Mouse (Mus musculus) spleen, adult 2 months (tissue): ENCODE data around the gene Srrt. TPM values are rescaled to one million over a fixed set of nuclear protein-coding genes. Genes with fewer than 3 reads are reported as not detected.

ENCODE experiments used
- DNase-seq, 2 experiments: peaks; one replicate each; pipeline versions ENCODE4 v3.0.0 to v3.0.0-alpha.2; 2012 to 2021; ENCODE audit warnings: low spot score in 2 of 2, low read depth in 1 of 2
- H3K27ac ChIP-seq: fragments of 200-500 bp; 2 replicates; pipeline ENCODE4 v1.5.1; 2012; ENCODE audit warnings: low read length, inconsistent platforms; ENCODE audit not compliant: insufficient read depth
- H3K27me3 ChIP-seq: fragments of 200-500 bp; 2 replicates; pipeline ENCODE4 v1.6.1; 2012; ENCODE audit warnings: mild to moderate bottlenecking, moderate library complexity, low read length, inconsistent platforms; ENCODE audit not compliant: control insufficient read depth, insufficient read depth
- H3K36me3 ChIP-seq: fragments of 200-500 bp; 2 replicates; pipeline ENCODE4 v1.6.1; 2012; ENCODE audit warnings: mild to moderate bottlenecking, low read length, inconsistent platforms; ENCODE audit not compliant: control insufficient read depth, insufficient read depth
- H3K4me1 ChIP-seq: fragments of 200-500 bp; 2 replicates; pipeline ENCODE4 v1.6.1; 2011; ENCODE audit warnings: inconsistent platforms; ENCODE audit not compliant: control insufficient read depth, insufficient read depth, insufficient read length
- H3K4me3 ChIP-seq: fragments of 200-500 bp; 2 replicates; pipeline ENCODE4 v1.5.1; 2011; ENCODE audit warnings: mild to moderate bottlenecking, inconsistent platforms; ENCODE audit not compliant: insufficient read depth, insufficient read length; ENCODE audit errors: extremely low read depth
- CTCF ChIP-seq: fragments of 200-500 bp; IDR thresholded peaks from 2 replicates; pipeline ENCODE4 v1.5.1; 2011; ENCODE audit warnings: mild to moderate bottlenecking, inconsistent platforms; ENCODE audit not compliant: insufficient read depth, insufficient read length, insufficient replicate concordance; ENCODE audit errors: extremely low read depth
- POLR2A ChIP-seq: fragments of 200-500 bp; IDR thresholded peaks from 2 replicates; pipeline ENCODE4 v1.6.1; 2011; ENCODE audit warnings: low read depth, low read length, inconsistent platforms
- WGBS: fragments of 180-500 bp; shearing (Covaris S2); methylation state at CpG from one replicate; pipeline ENCODE4 v1.1.7; 2018; 5-methylcytosine and 5-hydroxymethylcytosine counted together
- polyA plus RNA-seq: library from polyadenylated mRNA; depleted of rRNA; stranded (reverse); fragments of >200 nt; gene quantifications from 2 replicates; pipeline ENCODE4 v1.2.3, GENCODE M21; 2012

Srrt gene
- polyA plus RNA-seq, 1 experiment, result 172 TPM

DNA sequence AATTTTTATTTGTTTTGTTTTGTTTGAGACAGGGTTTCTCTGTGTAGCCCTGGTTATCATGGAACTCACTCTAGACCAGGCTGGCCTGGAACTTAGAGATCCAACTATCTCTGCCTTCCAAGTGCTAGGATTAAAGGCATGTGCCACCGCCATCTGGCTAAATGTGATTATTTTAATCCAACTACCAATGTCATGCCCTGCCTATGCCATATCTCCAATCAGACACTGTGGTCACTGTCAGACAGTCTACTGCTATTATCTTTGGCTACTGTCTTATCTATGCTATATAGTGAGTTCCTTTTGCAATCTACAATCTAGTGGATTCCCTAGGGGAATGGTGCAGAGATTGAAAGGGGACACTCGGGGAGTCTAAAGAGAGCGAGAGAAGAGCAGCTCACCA is 13.5 kb upstream of the Srrt start:
- no peak overlapping the region for H3K4me3 ChIP-seq
- 81% methylated on average over 3 of the region's 3 CpGs for WGBS
- no peaks in the 10 kb centered on the region for H3K27me3 ChIP-seq
- H3K36me3 ChIP-seq, result peaks cover 23% of the 10 kb centered on the region
- TF ChIP-seq CTCF, result no peak
- no peak for TF ChIP-seq POLR2A
- H3K27ac ChIP-seq, result no peak overlapping the region
- H3K4me1 ChIP-seq, result no peaks in the 10 kb centered on the region
- no peak for DNase-seq

DNA sequence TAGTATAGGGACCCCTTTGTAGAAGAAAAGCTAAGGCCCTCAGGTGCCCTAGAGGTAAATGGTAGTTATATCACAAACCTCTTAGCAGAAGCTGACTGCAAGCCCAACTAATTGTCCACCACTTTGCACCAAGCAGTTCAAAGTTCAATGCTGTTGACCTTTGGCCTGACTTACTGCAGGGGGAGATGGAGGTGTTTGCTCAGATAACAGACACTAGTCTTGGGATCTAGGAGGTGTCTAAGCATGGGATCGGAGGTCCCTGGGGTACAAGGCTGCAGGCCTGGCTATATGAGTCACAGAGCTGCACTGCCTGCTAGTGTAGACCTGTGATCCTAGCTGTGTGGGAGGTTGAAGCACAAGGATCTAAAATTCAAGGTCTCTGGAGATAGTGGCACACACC is 11.1 kb upstream of the Srrt start:
- TF ChIP-seq CTCF (no peak), POLR2A (no peak)

DNA sequence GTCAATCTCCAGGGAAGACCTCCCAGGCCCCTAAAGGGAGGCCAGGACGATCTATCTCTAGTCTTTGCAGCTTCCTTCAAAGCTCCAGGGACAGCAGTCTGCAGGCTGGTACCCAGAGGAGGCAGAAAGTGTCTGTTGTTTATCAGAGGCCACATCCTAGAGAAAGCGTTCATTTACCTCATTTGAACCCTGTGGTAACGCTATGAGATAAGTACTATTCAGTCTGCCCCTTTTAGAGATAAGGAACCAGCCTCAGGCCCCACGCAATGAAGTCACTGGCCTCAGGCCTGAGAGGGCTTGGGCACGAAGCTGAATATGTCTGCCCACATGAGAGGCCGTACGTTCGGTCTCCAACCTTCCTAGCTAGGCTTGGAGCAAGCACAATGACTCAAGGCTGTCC is 9.9 kb upstream of the Srrt start:
- TF ChIP-seq POLR2A (no peak), CTCF (no peak)
- H3K27me3 ChIP-seq, result no peaks in the 10 kb centered on the region
- WGBS, result 83% methylated on average over 8 of the region's 8 CpGs
- H3K4me3 ChIP-seq, result no peak overlapping the region
- DNase-seq, result no peak
- no peaks in the 10 kb centered on the region for H3K4me1 ChIP-seq
- peaks cover 12% of the 10 kb centered on the region for H3K36me3 ChIP-seq
- no peak overlapping the region for H3K27ac ChIP-seq

More for the DNA sequence above, 11.1 kb upstream of the Srrt start:
- no peak overlapping the region for H3K4me3 ChIP-seq
- H3K4me1 ChIP-seq, result no peaks in the 10 kb centered on the region
- H3K36me3 ChIP-seq, result peaks cover 18% of the 10 kb centered on the region
- DNase-seq, result no peak
- no peak overlapping the region for H3K27ac ChIP-seq
- WGBS, result 93% methylated on average over 1 of the region's 1 CpGs
- no peaks in the 10 kb centered on the region for H3K27me3 ChIP-seq

DNA sequence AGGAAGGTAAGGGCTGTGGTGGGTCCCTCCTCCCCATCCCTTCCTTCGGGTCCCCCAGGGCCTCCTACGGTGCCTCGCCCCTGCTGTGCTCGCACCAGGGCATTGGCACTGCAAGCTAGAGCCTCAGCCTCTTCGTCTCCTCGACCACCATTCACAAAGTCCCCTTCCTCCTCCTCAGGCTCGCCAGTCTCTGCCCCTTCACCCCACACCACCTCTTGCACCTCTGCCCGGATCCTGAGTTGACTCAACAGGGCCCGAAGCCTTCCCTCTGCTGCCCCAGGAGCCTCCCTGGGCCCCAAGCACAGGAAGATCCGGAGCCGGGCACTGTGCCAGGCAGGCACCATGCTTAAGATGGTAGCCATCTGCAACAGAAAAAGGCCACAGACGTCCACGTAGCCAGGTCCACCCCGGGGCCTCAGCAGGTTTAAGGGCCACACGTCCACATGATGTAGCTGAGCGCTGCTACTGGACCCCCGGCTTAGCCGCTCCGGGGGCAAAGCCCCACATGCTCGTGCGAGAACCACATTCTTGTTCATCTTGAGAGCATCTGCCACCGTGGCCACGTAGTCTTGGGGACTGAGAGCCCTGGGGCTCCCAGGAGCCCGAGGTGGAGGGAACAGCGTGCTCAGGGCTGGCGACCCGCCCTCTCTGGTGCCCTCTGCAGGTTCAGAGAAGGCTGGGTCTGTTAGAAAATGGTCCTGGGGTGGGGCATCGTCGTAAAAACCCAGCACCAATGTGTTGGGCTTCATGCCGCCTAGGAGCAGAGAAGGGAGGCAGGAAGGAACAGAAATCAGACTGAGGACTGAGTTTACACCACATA is 7.8 kb upstream of the Srrt start:
- WGBS, result 60% methylated on average over 30 of the region's 30 CpGs
- peaks cover 9% of the 10 kb centered on the region for H3K36me3 ChIP-seq
- H3K4me3 ChIP-seq, result no peak overlapping the region
- TF ChIP-seq CTCF, result peak; percentile 41; the same call in 1 of the 2 replicates
- TF ChIP-seq POLR2A, result no peak
- no peak overlapping the region for H3K27ac ChIP-seq
- no peak for DNase-seq
- no peaks in the 10 kb centered on the region for H3K27me3 ChIP-seq
- no peaks in the 10 kb centered on the region for H3K4me1 ChIP-seq

DNA sequence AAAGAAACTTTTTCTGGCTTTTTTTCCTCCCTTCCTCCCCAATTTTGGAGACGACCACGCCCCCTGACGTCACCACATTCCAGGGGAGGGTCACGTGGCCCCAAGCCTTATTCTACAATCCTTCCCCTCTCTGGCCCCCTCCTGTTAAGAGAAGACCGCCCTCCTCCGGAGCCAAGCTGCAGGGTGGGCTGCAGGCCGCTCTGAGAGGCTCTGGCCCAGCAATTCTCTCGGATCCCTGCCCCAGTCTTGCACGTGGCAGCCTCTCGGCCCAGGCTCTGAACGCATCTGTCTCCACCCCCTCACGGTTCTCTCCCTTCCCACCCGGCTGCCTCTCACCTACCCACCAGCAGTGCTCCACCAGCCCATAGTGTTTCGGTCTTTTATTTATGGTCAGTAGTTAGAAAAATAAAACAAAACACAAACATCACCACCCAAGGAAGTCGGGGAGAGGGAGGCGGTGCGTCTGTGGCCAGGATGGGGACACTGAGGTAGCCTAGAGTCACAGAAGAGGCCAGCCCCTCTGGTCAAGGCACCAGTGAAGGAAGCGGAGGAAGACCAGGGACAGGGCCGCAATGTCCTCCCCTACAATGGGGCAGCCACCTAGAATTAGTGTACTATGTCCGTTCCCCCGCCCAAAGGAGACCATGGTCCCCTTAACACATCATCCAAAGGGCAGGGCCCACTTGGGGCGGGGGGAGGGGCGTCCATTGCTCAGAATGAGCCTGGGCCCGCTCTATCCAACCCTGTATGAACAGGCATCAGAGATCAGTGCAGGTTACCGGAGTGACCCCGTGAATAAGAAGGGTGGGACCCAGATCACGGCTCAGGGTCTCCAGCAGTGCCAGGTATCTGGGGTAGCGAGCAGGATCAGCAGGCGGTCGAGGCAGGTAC is 7.0 kb upstream of the Srrt start, which contains the start of gene Trip6:
TSS of gene Trip6 (minus strand) at position 212 of the 891 bp plus-strand sequence.
- 52% methylated on average over 30 of the region's 30 CpGs for WGBS
- H3K4me3 ChIP-seq, result peak within 1 kb of the TSS; percentile 42
- TF ChIP-seq POLR2A (no peak), CTCF (no peak)
- H3K27me3 ChIP-seq, result no peaks in the 10 kb centered on the region
- peak within 1 kb of the TSS; percentile 37; the same call in 1 of the 2 replicates for H3K27ac ChIP-seq
- no peak for DNase-seq
- H3K36me3 ChIP-seq, result peaks cover 8% of the 10 kb centered on the region
- H3K4me1 ChIP-seq, result no peaks in the 10 kb centered on the region

DNA sequence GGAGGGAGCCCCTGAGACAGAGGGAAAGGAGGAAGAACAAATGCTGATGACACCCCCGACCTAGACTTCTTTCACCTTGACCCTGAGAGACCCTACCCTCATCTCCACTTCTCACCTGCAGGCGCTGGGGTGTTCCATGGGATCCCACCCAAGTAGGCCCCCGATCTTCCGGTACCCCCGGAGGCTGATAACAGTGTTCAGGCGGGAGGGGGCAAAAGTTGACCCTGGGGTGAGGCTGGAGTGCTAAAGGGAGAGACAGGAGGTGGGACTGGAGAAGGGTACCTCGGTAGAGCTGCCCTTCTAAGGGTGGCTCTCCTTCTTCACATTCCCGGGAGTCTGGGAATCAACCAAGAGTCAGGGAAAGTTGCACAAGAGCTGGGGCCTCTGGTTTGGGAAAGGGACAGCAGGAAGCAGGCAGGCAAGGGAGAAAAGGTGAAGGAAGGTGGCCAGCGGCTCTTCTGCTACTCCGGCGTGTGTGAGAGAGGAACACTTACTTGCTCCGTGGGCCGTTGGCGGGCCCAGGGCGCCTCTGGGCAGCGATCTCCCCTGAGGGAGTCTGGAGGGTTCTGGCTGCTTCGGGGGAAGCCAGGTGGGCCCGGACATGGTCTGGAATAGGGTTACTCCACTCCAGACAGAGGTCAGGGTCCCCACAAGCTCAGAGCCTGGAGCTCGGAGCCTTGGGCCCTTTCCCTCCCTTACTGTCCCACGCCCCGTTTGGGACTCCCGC is 6.2 kb upstream of the Srrt start:
- no peaks in the 10 kb centered on the region for H3K27me3 ChIP-seq
- H3K27ac ChIP-seq, result peak overlapping the region; percentile 37; the same call in 1 of the 2 replicates
- 14% methylated on average over 22 of the region's 22 CpGs for WGBS
- DNase-seq, result no peak
- TF ChIP-seq CTCF (no peak), POLR2A (no peak)
- H3K4me3 ChIP-seq, result peak overlapping the region; percentile 42
- H3K4me1 ChIP-seq, result no peaks in the 10 kb centered on the region
- peaks cover 6% of the 10 kb centered on the region for H3K36me3 ChIP-seq
